Mouse (Mus musculus) c-Kit-negative CD71-positive TER-119-positive erythroid progenitor cells, embryonic 14.5 days (primary cell): ENCODE results near the gene Zfp317.
A peak's percentile ranks its signal among the peaks of the same experiment; 100 is the strongest.
"Not testable (repeated sequence)": the region's sequence is repeated elsewhere in the genome, so short reads cannot be mapped to it uniquely, and the experiment has no call there.

Experiments used
- DNase-seq: peaks from one replicate; pipeline ENCODE4 v3.0.0-alpha.2; 2013; ENCODE audit warnings: low read depth, low spot score

Gene Zfp317

DNA sequence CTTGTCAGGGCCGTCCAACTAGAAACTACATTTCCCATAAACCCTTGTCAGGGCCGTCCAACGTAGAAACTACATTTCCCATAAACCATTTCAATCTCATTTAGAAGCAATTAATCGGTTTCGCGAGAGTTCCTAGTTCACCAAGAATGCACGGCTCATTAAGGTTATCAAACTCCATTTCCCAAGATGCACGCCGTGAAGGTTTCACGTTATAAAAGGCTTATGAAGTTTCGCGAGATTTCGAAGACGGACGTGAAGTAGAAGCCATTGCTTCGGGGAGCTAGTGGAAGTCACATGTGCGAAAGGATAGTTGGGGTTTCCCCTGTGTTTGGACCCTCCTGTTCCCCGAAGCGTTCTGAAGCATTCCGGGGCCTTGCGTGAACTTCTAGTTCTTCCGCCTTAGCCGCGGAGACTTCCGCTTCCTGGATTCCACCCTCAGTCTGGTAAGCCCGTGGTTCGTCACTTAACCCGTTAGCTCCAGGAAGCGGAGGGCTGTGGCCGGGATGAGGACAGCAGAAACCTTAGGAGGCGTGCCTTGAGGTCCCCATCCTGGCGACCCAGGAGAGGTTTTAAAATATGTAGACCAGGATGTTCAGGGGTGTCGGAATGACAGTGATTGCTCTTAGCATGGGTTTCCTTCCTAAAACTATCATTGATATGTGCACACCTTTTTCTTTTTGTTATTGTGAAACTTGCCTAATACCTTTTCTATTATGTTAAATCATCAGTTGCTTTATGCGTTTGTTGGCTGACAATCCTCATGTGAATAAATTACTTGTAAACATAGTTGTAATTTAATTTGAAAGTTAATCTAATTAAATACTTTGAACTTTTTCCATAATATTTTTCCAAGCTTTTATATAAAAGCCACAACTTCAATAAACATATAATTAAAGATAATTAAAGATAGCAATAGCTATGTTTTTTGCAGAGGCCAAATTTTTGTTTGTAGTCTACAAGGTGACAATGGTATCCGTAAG, at the start of gene Zfp317:
Gene Zfp317 (plus strand): TSS at position 260 of the 980 bp plus-strand sequence.
- peak; percentile 82 for DNase-seq

- no peak for DNase-seq
Observed at GRCm38 (mm10) chr9:19582317-19582716, 39.6 kb upstream of the Zfp317 start, which contains the start of gene Olfr855. Gene Olfr855, plus strand, starts transcription at chr9:19582617.

GRCm38 (mm10) chr9:19621297-19621696, 605 bp upstream of the Zfp317 start:
- no peak for DNase-seq

- DNase-seq = no peak
Observed at GRCm38 (mm10) chr9:19629574-19629973, 7.7 kb downstream of the Zfp317 start.

DNA sequence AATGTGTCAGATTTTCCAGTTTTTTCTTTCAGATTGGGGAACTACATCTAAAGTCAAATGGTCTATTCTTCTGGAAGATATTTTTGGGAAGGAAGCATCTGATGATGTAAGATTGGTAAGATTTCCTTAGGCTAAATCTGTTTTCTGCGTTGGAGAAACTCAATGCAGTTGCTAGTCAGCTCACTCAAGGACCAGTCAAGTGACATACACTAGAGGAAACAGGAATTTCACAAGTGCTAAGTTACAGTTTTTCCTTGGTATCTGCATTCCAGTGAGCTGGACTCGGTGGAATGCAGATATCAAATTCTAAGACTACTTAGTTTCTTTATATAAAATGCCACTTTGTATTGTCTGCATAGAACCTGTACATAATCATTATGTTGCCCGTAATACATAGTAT, 23.3 kb downstream of the Zfp317 start:
- DNase-seq = no peak

DNA sequence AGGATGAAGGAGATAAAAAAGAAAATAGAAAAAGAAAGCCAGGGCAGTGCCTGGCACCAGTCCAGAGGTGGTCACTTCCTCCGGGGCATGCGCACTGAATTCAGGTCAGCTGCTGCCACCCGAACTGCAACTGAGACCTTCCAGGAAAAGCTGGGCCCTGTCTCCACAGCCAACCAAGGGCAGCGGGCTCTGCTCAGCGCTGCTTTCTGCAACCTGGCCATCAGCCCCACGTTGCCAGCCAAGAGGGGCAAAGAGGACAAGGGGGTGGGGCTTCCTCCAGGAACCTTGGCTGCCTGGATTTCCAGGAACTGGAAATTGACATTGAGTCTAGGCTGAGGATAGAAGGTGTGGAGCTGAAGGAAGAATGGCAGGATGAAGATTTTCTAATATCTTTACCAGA, 68.4 kb downstream of the Zfp317 start:
- DNase-seq = no peak

DNA sequence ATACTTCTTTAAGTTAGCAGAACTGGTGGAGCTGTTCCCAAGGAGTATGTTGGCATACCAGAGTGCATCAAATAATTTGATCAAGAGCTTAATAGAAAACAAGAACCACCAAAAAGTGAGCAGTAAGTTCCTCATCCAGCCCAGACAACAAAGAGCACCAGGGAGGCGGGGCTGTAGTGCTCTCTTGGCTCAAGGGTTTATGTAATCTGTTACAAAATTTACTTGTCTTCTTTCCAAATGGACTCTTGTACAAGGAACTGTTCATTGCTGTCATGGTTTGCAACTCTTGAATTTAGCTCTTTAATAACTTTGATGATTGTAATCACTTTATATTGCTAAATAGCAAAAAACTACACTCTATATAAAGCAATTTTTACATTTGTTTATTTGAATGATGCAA, 69.5 kb downstream of the Zfp317 start:
- no peak for DNase-seq

DNA sequence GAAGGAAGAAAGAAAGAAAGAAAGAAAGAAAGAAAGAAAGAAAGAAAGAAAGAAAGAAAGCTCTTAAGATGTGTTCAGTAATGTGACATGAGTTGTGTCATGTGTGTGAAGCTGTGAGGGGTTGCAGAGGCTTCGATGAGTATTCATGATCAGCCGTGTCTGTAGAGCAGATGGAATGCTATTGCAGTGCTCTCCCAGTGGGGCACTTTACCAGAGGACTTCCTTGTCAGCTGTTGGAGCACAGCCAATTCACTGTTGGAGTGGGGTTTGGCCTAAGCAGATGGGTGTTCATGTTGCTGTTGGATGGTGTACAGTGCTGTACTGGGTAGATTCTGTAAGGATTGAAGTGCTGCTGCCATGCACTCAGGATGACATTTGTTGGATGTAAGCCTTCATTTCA, 70.5 kb downstream of the Zfp317 start:
- no peak for DNase-seq

- DNase-seq = not testable (repeated sequence)
Observed at GRCm38 (mm10) chr9:19694285-19694684, 72.4 kb downstream of the Zfp317 start.

DNA sequence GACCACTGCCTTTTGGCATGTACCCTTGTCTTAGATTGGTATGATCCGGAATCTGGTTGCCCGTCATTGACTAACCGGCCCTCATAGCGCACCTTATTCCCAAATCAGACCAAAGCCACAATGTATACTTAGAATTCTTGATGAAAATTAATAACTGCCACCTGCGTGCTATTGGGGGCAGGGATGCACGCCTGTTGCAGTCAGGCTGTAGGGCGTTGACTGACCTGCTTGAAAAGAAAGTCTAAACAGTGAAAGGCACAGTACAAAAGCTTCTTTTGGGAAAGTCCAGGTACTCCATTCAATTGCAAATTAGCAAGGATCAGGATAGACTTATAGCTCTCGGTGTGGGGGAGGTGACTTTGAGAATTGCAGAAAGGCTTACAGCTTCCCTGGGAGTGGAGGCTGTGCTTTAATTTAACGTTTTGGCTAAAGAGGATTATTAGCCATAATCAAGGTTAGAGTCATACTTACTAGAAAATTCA, 73.0 kb downstream of the Zfp317 start:
- not testable (repeated sequence) for DNase-seq
